Mouse (Mus musculus) heart, postnatal 4 days (tissue): Measurements from ENCODE around the gene B430306N03Rik. TPM values are rescaled to one million over a fixed set of nuclear protein-coding genes. Genes with fewer than 3 reads are reported as not detected.
"Not testable (repeated sequence)": the region's sequence is repeated elsewhere in the genome, so short reads cannot be mapped to it uniquely, and the experiment has no call there.

Experiments used
- DNase-seq: peaks from one replicate; pipeline ENCODE4 v3.0.0; 2021
- total RNA-seq, 2 experiments: library from RNA; stranded (reverse); gene quantifications; 2 replicates each; pipeline ENCODE4 v1.2.3; 2021

The B430306N03Rik gene
- total RNA-seq, 2 experiments from 2014 or later, result 0.10 to 0.25 TPM

DNA sequence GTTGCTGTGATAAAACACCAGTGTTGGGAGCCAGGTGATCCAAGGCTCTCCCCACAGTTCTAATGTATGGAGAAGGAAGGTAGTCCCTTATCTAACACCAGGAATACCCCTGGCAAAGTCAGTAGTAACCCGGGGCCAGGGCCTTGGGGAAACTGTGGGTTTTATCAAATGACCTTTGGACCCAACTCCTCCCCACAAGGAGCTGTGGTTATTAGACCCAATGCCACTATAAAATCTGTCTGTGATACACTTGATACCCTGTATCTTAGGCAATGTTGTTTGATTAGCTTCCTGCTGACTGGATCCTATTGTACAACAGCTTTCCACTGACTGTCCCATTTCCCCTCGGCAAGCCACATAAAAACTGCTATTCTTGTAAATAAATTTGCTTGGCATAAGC lies 3.8 kb upstream of the B430306N03Rik start:
- no peak for DNase-seq

DNA sequence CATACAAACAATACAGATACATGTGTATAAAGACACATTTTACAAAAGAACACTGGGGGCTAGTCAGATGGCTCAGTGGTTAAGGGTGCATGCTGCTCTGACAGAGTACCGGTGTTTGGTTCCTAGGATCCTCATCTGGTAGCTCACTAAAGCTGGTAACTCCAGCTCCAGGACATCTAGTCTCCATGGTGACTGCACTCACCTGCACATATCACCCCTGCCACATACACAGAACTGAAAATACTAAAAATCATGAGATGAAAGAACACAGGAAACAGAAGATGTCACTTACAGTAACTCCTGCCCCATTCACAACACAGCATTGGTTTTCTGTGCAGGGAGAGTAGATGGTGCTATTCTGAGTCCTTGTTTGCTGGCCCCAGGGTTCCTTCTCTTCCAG lies 2.7 kb downstream of the B430306N03Rik start:
- no peak for DNase-seq

DNA sequence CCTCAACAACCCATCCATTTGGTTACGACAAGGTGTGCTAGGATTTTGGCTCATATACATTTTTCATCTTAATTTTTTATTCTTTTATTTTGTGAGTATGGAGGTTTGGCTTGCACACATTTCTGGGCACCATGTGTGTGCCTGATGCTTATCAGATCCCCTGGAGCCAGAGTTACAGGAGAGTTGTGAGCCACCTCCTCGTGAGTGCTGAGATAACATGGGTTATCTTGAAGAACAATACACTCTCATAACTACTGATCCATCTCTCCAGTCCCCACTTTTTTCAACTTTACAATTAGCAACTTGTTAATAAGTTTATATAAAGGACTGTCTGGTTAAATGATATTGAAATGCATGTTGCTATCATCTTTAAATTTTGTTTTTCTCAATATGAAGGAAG lies 5.3 kb downstream of the B430306N03Rik start:
- DNase-seq, result no peak

DNA sequence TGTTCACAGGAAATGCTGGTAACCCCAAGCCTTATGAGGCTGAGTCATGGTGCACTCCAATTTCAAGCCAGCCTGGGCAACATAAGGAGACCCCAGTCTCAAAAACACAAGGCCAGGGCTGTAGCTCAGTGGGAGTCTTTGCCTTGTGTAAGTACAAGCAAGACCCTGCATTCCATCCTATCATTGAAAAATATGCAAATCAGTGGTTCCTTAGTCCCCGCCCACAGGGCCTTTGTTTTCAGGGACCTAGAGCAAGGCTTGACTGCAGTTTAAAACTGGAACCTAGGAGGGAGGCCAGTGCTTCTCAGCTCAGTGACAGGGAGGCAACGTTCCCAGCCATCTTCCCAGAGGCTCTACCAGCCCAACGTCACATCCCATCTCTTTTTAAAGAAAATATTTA lies 7.3 kb downstream of the B430306N03Rik start:
- DNase-seq, result no peak

DNA sequence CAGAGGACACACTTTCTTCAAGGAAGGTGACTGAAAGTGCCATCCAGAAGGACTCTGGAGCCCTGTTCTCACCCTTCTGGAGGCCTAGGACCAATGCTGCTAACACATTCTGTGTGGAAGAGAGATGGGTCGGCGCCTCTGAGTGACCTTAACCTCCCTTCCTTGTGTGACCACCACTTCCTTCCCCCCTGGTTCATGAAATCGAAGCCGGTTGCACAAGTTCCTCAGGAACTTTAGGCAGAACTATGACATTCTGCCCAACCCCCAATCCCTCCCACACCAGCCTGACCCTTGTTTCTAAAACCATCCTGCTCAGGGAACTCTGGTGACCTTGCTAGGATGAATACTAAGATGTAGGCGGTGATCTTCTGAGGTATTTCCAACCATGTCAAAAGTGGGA lies 8.3 kb downstream of the B430306N03Rik start:
- no peak for DNase-seq

DNA sequence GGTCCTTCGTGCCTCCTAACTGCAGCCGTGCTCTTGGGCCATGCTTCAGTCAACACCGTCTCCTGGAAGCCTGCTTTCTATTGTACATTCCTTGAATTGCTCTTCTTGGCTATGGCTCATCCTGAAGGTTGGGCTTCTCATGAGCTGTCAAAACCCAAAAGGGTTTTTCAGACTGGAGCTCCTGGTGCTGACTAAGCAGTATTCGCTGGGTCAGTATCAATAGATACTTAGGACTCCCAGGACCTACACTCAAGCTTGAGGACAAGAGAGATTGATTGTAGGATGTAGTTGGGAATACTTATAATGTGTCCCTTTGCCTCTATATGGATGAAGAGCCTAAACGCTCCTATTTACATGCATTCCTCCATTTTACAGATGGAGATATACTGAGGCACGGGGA lies 9.2 kb downstream of the B430306N03Rik start:
- DNase-seq, result no peak

DNA sequence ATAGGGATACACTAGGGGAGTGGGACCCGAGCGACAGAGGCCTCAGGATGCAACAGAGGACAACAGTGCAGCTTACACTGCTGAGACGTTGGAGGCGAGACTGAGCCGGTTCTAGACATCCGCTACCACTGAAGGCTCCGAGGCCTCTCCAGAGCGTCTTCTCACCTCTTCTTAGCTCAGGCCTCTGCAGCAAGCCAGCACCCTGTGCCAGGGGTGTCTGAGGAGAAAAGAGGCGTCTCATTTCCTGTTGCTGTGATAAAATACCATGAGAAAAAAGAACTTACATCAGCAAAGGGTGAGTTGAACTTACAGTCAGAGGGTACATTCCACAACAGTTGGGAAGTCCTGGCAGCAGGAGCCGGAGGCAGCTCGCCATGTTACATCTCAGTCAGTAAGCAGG lies 9.7 kb downstream of the B430306N03Rik start:
- DNase-seq, result no peak

DNA sequence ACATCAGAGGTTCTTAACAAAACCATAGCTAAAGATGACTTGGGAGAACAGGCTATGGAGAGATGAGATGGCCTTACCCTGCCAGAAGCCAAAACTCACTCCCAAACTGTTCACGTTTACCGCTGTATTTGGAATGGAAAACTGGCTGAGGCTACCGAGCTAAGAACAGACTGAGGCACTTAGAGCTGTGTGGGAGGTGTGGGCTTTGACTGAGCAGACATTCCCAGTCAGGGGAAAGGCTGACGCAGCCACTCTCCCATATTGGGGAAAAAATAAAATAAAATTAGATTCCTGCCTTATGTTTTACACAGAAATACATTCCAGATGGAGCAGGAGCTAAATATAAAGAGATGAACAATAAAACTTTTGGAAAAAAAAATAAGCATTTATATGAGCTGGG lies 10.7 kb downstream of the B430306N03Rik start:
- no peak for DNase-seq

DNA sequence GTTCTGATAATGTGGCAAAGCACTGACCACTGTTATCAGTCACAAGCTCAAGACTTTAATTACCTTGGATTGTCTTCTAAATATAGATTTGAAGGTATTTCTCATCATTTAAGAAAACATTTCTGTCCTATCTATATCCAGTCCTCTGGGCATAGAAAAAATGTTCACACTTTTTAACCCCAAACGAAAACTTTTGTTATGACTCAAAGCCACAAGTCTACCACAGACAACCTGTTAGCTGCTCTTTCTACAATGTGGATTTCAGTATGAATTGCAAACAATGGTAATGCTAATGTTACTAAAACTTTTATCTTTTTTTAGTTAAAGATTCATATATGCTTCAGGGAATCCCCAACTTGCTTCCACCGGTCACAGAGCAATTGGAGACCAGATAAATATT lies 16.6 kb downstream of the B430306N03Rik start:
- no peak for DNase-seq

DNA sequence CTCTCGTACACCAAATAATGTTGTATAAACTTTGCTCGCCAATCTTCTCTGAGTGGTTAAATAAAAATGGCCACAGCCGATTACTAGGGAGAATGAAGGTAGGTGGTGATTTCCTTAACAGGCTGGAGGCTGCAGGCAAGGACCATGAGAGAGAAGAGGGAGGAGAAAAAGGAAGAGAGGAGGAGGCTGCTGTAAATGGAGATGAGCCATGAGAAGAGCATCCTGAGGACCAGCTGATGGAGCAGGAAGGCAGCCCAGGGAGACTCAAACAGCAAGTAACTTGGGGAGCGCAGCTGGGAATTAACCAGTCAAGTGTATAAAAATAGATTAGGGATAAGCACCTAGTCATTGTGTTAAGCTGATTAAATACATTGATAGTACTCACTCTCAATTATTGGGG lies 18.2 kb downstream of the B430306N03Rik start:
- no peak for DNase-seq

DNA sequence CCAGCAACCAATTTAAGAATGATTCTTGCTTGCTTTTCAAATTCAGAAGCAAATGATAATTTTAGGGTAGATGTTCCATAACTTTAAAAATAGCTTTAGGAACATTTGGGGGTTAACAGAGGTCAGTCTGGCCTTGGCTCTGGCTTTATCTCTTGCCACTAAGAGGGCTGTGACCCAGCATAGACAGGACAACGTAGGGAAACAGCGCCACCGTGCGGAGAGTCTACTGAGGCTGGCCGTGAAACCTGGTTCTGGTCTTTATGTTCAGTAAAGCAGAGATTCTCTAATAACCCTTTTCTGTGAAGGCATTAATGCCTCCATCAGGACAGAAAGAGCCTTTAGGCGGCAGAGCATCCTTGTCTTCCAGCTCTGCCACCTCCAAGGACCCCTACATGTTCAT lies 20.9 kb downstream of the B430306N03Rik start:
- peak; percentile 92 for DNase-seq

DNA sequence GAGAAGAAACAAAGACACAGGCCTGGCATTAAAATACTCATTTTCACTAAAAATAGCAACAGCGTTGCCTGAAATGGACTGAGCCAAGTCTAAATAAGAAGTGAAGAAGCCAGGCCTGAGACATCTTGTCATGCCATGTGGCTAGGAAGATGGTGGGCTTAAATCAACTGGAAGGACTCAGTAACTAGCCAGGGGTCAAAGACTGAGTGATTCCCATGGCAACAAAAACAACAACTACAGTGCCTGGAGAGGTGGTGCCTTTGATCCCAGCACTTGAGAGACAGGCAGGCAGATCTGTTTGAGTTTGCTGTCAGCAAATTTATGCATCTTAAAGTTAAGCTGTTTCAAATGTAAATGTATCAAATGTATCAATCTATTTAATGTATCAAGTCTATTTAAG lies 24.3 kb downstream of the B430306N03Rik start:
- DNase-seq, result no peak

DNA sequence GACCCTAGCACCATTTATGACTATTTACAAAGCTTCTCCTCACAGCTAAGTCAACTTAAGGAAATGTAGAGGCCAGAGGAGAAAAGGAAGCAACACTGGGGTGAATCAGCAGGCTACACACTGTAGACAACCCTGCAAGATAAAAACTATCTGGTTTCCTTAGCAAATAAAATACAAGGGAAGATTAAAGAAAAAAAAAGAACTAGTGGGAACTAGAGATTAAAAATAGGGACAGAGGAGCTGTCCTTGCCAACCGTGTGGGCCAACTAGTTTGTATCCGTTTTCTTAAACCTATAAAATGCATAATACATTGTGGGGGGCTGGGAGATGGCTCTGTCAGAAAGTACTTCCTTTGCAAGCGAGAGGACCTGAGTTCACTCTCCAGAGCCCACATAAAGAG lies 26.0 kb downstream of the B430306N03Rik start:
- DNase-seq, result no peak

DNA sequence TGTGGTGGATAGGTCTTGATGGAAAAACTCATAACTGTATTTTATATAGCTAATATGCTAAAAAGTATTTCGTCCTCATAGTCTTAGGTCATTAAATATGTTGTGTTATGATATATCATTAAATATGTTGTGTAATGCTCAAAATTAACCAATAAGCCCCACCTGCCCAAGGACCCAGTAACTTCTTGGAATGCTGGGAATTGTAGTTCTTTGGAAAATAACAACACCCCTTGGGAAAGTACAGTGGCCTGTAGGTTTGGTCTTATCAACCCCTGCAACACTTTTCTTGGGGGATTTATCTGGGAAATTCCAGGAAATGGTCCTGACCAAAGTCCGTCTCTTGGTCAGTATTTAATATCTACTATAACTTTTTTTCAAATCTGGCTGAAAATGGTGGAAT lies 27.1 kb downstream of the B430306N03Rik start:
- no peak for DNase-seq

DNA sequence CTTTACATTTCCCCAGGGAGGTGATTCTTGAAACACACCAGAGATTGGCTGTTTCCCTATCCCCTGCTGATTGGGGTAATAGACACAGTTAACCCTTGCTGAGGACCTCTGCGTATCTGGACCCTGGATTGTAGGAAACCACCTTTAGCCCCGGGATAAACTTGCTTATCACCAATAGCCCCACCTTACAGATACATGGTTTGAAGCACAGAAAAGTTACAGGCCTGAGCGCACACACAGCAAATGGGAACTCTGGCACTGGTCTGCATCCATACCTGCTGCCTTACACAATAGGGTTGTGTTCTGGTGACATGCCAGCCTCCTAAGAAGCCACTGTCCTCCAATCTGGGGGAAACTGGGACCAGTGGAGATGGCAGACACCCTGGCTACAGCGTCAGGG lies 29.9 kb downstream of the B430306N03Rik start:
- DNase-seq, result no peak

DNA sequence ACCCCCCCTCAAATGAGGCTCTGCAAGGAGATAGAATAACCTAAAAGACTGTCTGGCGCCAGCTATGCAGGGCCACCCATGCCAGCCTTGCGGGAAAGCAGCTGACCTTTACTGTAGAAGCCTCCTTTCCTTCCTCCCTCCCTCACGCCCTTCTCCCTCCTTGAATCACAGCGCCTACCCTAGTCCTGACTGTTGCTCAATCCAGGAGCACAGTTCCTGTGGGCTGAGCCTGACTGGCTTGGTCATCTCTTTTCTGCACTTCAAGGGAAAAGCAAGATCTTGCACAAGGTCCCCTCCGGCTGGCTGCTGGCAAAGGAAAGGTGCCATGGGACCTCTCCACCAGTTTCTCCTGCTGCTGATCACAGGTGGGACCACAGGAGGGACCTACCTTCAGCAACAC lies 30.3 kb downstream of the B430306N03Rik start, which contains the start of gene Trem2:
Gene Trem2, plus strand, starts transcription at position 171 of the 400 bp plus-strand sequence.
- no peak for DNase-seq

DNA sequence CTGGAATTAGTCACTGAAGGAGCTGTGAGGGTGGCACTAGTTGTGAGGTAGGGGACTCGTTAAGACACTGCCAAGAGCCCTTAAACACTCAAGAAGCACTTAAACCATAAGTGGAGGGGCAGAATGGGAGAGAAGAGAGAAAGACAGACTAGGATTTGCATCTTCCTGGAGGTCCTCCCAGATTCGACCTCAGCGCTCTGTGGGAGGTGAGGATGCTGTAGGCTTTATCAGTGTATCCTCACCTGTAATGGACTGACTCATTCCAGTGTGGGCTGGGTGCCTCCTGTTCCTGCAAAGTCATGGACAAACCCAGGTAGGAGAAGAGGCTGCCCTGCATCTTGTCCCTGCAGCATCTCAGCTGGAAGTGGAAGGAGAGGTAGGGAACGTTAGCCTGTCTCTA lies 30.9 kb downstream of the B430306N03Rik start:
- no peak for DNase-seq

DNA sequence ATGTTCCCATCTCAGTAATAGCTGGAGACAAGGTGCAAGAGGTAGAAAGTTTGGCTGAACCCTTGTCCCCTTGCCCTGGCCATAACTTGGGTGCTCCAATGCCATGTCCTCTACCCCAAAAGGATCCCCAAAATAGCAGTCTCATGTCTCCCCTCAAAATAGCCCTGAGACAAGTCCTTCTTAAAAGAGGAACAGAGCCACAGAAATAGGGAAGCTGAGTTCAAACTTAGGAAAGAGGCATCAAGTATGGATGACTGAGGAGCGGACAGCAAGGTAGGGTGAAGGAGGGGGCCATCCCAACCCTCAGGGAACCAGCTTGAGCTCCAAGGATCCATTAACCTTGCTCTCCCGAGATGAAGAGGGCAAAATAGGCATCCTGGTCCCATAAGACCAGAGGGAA lies 31.3 kb downstream of the B430306N03Rik start:
- no peak for DNase-seq

DNA sequence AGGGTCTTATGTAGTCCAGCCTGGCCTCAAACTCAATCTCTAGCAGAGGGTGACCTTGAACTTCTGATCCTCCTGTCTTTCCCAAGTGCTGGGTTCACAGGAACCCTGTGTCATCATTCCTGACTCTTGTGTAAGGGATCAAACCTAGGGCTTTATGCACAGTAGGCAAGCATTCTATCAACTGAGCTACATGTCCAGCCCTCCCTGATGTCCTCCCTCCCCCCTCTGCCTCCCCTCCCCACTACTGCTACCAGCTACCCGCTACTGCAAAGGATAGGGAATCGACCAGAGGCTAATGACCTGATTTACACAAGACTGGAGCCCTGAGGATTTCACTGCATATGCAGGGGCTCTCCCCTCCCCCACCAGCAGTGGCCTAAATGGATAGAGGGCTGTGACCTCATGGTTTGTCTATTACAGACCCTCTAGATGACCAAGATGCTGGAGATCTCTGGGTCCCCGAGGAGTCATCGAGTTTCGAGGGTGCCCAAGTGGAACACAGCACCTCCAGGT lies 34.8 kb downstream of the B430306N03Rik start:
- no peak for DNase-seq

DNA sequence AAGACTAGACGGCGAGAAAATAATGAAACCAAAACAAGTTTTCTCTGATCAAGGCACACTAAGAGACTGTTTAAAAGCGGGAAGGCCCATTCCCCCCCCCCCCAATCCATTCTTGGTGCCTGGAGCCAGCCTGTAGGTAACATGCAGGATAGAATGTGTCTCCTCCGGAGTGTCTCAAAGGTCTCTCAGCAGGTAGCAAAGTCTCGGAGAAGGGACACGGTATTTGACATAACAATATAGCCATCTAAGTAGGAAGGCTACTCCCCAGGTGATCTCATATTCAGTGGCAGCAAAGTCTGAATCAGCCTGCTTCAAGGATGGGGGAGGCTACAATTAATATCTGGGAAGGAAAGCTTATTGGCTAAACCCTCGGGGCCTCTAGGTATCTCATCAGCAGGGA lies 37.0 kb downstream of the B430306N03Rik start:
- not testable (repeated sequence) for DNase-seq

DNA sequence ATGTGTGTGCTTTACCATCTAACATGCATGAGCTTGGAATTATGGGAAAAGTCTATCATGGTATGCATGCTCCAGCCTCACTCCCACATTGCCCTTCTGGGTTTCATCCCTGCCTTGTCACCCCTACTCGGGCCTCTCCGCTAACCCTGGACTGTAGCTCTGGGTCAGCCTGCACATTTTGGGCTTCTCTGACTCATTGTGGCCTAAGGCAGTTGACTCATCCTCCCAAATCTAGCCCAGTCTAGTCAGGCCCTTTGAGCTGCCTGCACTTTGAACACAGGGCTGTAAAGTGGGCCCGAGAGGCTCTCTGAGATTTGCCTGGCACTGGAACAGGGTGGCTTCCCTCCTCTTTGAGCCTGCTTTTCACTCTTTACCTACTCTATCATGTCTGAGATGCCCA lies 39.9 kb downstream of the B430306N03Rik start:
- DNase-seq, result no peak

DNA sequence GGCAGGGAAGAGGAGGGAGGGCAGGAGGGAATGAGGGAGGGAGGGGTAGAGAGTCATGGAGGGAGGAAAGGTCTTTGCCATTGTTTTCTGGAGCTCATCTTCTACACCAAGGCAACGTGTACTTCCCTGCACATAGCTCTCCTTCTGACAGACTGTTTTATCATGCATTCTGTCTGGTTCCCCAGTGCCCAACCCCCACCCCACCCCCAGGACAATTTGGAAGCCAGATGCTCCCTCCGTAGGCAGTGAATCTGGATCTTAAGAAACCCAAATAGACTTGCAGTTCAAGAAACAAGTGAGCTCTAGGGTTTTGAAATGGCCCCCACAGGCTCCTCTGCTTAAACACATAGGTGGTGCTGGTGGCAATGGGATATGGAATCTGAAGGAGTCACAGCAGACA lies 42.0 kb downstream of the B430306N03Rik start:
- no peak for DNase-seq

DNA sequence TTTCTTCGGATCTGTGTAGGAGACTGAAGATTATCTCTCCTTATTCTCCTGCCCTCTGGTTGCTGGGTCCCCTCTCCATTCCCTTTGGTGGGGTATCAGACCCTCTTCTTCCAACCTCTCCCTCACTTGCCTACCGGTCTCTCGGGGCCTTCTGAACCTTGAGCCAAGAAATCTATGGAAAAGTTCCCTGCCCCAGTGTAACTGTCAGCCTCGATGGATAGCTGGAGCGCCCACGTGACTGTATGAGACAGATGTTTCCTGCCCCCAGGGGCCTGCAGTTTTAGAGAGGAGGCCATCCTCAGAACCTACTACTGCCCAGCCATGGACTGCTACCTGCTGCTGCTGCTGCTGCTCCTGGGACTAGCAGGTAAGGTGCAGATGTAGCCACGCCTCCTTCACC lies 43.7 kb downstream of the B430306N03Rik start, which contains the start of gene Treml1:
Gene Treml1, plus strand, starts transcription at position 301 of the 400 bp plus-strand sequence.
- DNase-seq, result no peak

DNA sequence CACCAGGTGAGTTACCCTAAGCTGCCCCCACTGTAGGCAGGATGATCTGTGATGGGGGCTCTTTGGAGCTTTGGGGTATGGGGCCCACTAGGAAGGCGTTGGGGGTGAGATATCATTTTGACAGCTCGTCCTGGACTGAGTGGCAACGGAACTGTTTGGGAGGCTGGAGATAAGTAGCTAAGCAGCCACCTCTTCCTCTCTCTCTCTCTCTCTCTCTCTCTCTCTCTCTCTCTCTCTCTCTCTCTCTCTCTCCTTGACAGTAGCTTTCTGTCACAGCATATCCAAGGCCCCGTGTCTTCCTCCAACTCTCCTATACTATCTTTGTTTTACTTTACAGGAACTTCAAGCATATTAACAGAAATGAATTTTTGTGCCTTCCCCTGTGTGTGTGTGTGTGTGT lies 44.5 kb downstream of the B430306N03Rik start:
- no peak for DNase-seq

DNA sequence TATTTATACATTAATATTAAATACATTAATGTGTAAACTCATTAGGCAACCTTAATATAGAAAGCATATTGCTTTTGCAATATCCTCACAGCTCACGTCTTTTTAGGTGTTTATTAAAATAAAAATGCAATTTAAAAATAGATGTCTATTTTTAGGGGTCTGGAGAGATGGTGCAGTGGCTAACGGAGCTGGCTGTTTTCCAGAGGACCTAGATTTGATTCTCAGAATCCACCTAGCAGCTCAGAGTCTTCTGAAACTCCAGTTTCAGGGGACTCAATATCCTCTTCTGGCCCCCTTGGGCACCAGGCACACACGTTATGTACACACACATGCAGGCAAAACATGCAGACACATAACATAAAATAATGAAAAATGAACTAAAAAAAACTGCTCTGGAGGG lies 46.4 kb downstream of the B430306N03Rik start:
- peak; percentile 51 for DNase-seq
